Mouse (Mus musculus): Measurements from ENCODE around the gene Rplp2.

The Rplp2 gene

DNA sequence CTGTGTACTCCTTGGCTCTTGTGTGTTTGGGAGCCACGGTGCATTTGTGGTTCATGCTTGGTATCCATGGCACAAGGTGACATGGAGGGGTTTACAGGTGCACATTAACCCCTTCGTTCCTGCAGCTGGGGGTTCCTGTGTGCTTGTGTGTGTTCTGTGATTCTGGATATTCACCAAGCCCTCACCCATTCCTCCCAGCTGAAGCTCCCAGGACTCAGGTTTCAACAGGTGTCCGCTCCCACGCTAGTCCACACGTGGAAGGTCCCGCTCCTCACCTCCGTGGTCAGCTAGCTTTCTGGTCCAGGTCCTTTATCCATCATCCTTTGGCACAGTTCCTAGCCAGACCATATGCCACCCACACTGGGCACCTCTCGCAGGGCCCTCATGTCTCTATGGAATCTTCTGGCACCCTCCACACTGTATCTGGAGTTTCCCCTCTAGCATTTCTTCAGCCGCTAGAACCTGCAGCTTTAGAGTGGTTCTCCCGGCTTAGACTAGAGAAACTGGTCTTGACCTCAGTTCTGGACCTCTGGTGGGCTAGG, 19.5 kb downstream of the Rplp2 start:
- no peak for DNase-seq (ENCODE audit: inconsistent ontology term)

DNA sequence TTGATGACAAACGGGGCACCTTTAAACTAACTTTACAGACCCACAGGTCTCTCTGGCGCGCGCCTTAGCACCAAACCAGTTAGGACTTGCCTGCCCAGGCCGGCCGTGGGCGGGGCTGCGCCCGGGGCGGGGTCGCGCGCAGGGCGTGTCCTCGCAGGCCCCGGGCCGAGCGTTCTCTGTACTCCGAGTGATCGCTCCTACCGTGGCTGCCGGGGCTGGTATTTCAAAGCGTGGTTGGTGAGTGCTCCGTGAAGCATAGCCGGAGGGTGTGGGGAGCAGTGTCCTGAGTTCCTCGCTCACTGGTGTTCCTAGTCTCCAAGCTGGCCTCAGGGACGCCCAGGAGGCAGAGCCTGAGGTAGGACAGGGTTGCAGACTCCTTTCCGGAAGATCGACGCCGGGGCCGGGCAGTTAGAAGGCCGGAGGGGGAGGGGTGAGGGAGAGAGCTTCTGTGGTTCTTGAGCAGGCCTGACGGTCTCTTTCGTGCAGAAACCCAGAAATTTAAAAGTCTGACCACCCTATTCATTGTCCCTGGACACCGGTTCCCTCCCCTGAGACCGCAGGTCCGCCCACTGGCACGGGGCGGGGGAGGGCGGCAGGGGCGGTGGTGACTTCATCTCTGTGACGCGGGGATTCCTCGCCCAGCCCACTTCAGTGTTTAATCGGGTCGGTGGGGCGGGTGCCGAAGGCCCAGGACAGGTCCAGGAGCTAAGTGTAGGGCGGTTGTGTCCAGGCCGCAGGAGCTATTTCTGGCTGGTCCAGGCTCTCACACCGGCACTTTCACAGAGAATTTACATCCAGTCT, 20.3 kb downstream of the Rplp2 start, which contains the start of gene Cd151:
Cd151 (plus strand) TSS at position 163 of the 801 bp plus-strand sequence.
- DNase-seq (ENCODE audit: inconsistent ontology term) = peak; percentile 97

DNA sequence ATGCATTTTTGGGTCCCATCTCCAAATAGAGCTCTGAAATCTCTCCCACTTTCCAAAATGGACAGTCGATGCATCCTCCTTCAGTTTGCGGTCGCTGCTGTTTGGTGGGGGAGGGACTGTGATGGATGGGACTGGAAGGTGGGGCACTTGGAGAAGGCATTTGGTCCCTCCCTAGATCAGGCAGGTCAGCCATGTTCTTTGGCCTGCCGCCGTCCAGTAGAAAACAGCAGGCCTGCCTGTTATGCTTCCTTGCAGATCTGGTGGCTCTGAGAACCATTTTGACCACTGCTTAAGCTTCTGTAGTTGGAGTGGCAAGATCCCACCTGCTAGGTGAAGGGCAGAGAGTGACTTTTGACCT, 21.0 kb downstream of the Rplp2 start:
- peak; percentile 68 for DNase-seq (ENCODE audit: inconsistent ontology term)

DNA sequence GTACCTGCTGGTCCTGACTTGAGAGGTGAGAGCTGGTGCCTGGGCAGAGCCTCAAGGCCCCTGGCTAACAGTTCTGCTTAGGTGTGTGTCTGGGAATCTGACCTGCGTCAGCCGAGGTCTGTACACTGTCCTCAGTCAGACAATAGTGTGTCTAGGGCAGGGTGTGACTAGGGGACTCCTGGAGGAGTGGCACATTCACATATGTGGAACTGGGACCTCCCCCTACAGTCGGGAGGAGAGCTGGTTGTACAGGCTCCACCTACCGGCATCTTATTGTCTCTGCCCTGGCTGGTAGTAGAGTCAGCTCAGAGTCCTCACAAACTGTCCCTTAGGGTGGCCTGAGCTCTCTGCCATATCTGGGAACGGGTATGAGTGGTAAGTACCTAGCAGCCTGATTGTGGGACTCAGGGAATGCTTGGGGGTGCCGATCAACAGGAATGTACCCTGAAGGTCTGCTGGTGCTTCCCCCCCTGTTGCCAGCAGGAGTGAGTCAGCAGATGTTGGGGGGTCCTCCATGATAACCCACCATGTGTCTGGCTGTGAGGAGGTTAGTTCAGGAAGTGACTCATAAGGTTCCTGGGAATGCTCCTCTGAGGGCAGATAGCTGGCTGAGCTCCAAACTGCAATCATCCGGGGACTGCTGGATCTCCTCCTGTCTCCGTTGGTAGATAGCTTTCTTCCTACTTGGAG, 21.5 kb downstream of the Rplp2 start:
- peak; percentile 89 for DNase-seq (ENCODE audit: inconsistent ontology term)

DNA sequence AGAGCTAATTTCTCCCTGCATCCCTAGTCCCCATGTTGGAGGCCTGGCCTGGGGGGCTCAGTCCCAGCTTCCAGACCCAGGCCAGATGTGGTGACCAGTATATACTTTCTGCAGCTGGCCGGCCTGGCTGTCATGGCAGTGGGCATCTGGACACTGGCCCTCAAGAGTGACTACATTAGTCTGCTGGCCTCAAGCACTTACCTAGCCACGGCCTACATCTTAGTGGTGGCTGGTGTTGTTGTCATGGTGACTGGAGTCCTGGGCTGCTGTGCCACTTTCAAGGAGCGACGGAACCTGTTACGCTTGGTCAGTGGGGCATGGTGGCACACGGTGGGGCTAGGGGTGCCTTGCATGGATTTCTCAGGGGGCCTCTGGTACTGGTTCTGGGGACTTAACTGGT, 22.2 kb downstream of the Rplp2 start:
- DNase-seq (ENCODE audit: inconsistent ontology term) = no peak

DNA sequence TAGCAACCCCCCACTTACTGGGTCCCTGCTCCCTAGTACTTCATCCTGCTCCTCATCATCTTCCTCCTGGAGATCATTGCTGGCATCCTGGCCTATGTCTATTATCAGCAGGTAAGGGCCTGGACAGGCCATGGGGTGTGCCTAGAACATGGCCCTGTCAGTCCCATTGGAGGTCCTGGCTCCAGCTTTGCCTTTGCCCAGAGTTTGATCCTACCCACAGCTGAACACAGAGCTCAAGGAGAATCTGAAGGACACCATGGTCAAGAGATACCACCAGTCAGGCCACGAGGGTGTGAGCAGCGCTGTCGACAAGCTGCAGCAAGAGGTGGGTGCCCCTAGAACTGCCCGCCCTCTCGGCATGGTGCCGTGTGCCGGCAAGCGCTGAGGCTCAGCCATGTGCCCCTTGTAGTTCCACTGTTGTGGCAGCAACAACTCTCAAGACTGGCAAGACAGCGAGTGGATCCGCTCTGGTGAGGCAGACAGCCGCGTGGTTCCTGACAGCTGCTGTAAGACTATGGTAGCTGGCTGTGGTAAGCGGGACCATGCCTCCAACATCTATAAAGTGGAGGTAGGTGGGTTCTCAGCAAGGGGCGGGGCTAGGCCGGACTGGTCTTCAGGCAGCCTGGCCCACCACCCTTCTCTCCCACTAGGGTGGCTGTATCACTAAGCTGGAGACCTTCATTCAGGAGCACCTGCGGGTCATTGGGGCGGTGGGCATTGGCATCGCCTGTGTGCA, 22.9 kb downstream of the Rplp2 start:
- DNase-seq (ENCODE audit: inconsistent ontology term) = no peak

DNA sequence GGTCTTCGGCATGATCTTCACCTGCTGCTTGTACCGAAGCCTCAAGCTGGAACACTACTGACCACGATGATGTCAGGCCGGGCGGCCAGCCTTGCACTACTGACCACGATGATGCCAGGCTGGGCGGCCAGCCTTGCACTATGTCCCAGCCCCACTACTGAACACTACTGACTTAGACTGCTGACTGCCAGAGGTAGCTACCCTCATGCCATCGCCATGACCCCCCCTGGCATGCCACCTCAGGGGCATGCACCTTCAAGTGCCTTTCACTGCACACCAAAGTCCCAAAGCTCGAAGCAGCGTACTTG, 23.4 kb downstream of the Rplp2 start:
- no peak for DNase-seq (ENCODE audit: inconsistent ontology term)

DNA sequence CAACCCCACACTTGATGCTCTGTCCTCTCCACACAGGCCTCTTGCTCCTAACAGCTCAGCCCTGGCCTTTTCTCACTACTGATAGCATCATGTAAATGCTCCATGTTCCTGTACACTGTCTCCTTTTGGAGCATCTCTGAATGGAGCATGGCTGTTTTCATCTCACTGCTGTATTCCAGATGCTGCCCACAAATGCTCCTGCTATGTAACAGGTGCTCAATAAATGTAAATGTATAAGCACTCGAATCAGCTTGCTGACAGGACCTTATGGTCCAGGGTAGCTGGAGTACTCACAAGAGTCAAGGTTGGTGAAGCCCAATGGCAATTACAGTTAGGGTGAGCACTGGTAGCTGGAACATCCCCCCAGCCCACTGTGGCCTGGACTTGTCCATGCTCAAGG, 24.1 kb downstream of the Rplp2 start:
- DNase-seq (ENCODE audit: inconsistent ontology term) = no peak

DNA sequence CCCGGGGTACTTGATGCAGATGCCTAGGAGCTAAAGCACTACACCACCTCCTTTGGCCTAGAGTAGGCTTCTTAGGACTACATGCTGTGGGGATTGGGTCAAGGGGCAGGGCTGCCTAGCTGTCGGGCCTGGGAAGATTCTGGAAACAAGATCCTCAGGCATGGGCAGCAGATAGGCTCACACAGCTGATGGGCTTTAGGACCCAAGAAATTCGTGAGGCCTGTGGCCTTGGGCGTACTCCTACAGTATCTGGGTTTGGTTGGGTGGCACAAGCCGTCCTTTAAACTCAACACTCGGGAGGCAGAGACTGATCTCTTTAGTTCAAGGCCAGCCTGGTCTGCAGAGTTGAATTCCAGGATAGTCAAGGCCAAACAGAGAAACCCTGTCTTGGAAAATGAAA, 25.1 kb downstream of the Rplp2 start:
- DNase-seq (ENCODE audit: inconsistent ontology term) = no peak

DNA sequence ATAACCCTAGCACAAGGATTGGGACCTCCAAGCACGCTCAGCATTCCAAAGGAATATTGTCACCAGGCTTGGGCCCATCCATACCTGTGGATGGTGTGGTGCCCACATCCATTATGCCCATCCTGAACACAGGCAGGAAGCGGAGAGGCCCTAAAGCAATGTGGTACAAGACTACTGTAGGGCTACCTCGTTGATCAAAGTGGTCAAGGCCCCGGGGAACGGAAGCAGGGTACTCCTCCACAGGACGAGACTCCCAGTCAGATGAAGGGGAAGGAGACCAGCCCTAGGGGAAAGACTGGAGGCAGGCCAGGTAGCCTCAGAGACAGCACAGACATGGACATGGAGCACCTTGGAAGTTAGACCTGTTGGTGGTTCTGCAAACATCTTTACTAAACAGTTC, 25.6 kb downstream of the Rplp2 start:
- no peak for DNase-seq (ENCODE audit: inconsistent ontology term)

DNA sequence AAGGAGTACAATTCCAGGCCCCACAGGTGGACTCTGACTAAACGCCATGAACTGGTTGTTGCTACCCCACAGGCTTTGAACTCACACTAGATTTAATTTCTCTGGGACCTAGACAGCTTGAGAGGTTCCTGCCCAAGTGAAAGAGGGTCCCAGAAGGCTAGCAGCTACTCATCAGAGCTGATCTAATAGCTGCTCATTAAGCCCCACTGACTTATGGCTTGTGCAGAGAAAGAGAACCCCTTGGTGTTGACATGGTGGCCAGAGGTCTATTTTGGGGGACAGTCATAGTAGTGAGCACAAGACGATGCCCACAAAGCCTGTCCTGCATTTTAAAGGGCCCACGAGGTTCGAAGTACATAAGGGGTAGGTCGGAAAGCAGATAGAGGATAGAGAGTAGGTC, 27.0 kb downstream of the Rplp2 start:
- no peak for DNase-seq (ENCODE audit: inconsistent ontology term)

DNA sequence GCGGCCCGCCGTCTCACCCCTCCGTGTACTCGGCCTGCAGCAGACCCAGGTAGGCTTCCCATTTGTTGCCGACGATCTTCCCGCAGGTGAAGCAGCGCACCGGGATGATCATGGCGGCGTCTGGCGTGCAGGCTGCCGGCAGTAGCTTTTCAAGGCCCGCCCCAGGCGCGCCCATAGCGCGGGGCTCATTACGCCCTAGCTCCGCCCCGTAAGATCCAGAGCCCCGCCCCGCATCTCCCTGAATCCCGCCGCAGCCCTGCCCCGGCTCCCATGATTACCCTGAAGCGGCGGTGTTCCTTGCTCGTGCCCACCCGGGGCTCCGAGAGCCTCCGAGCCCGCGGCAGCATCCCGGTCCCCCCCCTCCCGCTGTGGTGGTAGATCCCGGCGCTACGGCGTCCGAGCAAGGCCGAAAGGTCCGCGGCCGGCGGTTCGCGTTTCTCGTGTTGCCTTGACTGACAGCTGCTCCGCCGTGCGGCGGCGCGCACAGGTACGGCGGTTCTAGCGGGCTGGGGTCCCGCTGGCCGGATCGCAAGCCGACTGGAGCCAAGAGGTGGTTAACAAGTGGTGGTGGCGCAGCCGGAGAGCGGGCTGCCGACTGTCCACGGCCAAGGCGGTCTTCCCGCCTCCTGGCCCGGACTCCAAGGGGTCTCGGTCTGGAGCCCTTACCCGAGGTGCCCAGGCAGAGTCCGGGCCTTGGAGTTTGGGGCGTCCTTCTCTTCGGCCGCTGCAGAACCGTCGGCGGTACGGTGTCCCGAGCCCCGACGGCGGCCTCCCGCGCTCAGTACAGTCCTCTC, 28.0 kb downstream of the Rplp2 start, which contains the start of the genes Polr2l and Tspan4:
Polr2l (minus strand) TSS at position 122 of the 794 bp plus-strand sequence.
Tspan4 (plus strand) TSS at position 230 of the 794 bp plus-strand sequence.
- DNase-seq (ENCODE audit: inconsistent ontology term) = peak; percentile 91

DNA sequence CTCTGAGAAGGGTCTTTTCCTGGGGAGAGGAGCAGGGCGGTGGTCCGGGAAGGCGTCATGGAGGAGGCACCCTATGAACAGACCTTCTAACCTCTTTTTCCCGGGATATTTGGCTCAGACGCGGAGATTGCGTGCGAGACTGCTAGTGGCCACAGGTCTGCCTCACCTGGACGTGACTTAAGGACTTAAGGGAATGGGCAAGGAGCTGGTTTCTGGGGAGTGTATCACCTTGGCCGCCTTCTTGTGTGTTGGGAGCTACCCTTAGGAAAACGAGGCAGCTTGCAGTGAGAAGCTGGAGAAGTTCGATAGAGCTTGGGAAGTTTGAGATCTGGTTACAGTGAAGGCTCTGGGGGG, 28.6 kb downstream of the Rplp2 start:
- DNase-seq (ENCODE audit: inconsistent ontology term) = no peak

DNA sequence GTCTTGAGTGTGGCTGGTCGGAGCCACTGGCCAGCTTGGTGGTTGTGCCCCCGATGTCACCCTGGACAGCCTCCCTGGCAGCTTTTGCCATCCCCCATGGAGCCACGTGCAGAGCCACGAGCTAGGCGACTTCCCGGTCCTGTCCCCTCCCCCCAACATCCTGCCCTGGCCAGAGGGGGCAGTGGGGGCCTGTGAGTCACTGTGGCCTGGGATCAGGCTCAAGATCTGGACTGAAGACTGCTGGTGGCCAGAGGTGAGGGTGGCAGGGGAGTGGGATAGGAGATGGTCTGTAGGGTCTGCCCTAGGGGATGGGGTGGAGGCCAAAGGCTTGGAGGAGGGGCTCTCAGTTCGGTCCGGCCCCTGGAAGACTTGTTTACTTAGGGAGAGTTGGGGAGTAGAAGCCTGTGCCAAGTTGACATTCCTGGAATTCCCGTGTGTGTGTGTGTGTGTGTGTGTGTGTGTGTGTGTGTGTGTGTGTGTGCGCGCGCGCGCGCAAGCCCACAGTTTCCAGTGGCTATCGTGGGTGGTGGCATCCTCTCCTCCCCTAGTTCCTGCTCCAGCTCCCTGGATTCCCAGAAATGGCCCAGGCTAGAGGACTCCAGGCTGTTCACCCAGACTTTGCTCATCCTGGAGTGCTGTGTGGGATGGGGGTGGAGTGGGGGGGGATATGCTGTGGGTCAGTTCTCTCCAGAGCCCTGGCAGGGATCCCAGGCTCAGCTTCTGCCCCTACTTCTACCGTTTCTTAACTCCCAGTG, 29.2 kb downstream of the Rplp2 start:
- DNase-seq (ENCODE audit: inconsistent ontology term) = peak; percentile 97

DNA sequence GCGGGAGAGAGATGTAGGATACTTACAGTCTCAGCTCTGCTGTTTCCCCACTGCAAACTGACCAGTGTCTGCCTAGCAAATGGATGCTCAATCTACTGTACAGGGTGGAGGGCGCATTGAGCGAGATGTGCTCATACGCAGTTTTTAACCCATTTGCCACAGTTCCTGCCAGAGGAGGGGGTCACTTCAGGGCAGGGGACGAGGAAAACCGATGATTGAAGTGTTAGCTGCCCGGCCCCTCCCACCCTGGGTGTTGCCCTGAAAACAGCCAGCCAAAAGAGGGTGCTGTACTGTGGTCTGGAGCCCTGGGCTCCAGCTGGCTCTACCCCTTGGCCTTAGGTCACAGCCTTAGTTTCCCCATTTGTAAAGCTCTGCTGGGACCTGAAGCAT, 29.8 kb downstream of the Rplp2 start:
- no peak for DNase-seq (ENCODE audit: inconsistent ontology term)

DNA sequence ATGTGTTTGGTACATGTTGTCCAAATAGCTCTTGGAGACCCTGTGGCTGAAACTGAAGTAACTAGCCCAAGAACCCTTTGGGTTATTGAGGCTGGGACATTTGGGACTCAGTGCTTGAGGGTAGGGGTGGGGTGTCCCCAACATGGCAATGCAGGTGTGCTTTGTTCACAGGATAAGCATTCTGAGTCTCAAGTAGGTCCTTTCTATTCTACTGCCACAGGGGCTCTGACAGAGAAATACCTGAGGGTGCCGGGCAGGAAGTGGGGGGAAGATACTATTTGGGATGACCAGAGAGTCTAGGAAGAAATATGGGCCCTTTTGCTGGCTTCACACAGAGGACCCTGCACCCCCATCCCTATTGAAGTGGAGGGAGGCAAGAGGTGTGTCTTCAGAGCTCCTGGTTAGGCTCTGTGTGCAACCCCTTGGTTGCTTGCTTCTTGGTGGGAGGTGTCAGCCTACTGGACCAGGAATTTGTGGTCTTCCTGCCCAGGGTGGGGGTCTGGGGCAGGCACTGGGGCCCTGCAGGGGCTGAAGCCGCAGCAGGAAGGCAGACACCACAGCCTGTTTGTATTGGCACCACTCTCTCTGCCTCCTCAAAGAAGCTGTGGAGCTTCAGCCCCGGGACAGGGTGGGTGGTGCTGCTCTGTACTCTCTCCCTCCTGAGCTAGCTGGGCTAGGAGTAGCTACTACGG, 30.6 kb downstream of the Rplp2 start:
- peak; percentile 12 for DNase-seq (ENCODE audit: inconsistent ontology term)

DNA sequence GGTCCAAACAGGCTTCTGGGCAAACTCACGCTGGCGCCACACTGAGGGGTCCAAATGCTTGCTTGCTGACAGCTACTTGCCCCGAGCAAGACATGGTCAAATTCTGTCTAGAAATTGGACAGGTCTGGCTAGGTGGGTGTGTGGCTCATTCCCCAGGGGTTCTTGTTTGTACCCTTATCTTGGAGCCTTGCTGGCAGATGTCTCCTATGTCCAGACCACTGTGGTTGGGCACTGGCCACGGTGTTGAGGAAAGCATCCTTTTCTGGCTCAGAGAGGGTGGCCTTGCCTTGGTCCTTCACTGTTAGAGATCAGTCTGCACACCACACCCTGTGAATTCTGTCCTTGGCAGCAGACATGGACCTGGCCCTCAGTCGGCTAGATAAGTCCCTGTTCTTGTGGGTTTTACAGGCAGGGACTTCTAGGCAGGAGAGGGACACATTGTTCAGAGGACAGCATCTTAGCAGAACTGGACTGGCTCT, 31.1 kb downstream of the Rplp2 start:
- DNase-seq (ENCODE audit: inconsistent ontology term) = no peak

DNA sequence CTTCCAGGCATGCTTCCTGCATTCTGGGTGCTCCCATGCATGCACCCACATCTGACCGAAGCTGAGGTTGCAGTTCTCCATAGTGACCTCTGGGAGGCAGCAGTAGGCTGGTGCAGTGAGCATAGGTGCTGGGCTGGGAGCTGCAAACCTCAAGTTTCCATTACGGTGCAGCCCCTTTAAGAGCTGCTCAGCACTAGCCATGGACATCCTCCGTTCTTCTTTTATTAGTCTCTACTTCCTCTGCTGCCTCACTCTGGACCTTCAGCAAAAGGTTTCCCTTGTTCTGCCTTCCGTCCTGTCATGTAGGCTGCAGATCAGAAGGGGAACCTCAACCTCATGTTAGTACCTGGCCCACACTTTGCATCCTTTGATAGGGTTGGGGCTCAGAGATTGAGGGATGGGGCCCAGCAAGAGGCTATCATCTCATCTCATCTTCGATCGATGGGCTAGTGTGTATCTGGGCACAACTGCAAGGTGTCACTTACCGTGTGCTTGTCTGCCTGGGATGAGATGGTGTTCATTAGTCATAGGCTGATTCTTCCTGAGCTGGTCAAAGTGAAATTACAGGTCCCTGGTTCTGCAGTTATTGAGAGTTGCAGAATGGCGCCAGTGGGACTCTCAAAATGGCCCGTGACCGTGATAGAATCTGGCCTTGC, 33.8 kb downstream of the Rplp2 start:
- peak; percentile 70 for DNase-seq (ENCODE audit: inconsistent ontology term)

All from Muller cell, postnatal 12 days (primary cell).